ENCODE assay signal across 8 mouse cellular contexts in the genomic region with DNA sequence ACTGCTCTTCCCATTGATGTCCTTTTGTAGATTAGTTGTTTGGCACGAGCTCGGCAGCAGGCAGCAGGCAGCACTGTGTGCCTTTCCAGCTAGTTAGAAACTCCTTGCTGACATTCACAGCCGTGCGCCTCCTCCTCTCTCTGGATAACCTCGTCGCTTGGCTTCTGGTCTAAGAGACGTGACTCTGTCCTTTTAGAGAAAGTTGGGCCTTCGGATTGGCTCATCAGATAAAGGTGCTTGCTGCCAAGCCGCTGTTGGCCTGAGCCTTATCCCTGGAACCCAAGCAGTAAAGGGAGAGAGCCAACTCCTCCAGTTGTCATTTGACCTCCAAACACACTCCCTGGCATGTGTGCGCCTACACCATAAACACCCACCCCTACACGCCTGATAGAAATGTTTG.
DNase-seq lines count a peak whose midpoint lies in the region; TF ChIP-seq lines count a peak whose summit lies in the region.

No protein-coding gene starts in this region.

- DNase-seq in kidney, adult 2 months = peak; percentile 56
- no peak for DNase-seq in kidney, adult 9 months
- DNase-seq in adrenal gland, postnatal 25 days = peak; percentile 5
- peak; percentile 85 for DNase-seq in gastrocnemius, postnatal 25 days
- peak; percentile 42 for DNase-seq in lung, postnatal 10 days
- no peak for DNase-seq in Muller cell, postnatal 12 days (ENCODE audit: inconsistent ontology term)
- DNase-seq in thymus, postnatal 36 days = no peak
- no peak for DNase-seq in spleen, postnatal 14 days (ENCODE audit: low spot score in 2 of 2)

- no peak for TF ChIP-seq POLR2A in kidney, adult 2 months (IDR thresholded peaks at IDR 0.05; ENCODE audit: low read depth, low read length)

- no peak overlapping the region for H3K4me3 ChIP-seq in kidney, adult 2 months (ENCODE audit: insufficient read depth, low read depth, low read length)

- no peak overlapping the region for H3K27ac ChIP-seq in kidney, adult 2 months (ENCODE audit: insufficient read depth, low read depth, low read length)

- no peaks in the 10 kb centered on the region for H3K27me3 ChIP-seq in kidney, adult 2 months (replicated peaks; ENCODE audit: control insufficient read depth, insufficient read depth, low read length)

- no peaks in the 10 kb centered on the region for H3K36me3 ChIP-seq in kidney, adult 2 months (ENCODE audit: control insufficient read depth, insufficient read depth, low read length)

- peaks cover 3% of the 10 kb centered on the region; the same call in 1 of the 2 replicates for H3K4me1 ChIP-seq in kidney, adult 2 months (ENCODE audit: control insufficient read depth, insufficient read depth, low read length)

- TF ChIP-seq CTCF in kidney, adult 2 months (conservative IDR thresholded peaks at IDR 0.05; ENCODE audit: insufficient read depth, insufficient read length, low read depth, low read length) = no peak

- WGBS in kidney, adult 2 months = 38% methylated on average over 11 of the region's 11 CpGs

Comparison
In these comparisons a context has a peak if more than half of its experiments do, and no peak if none do; other contexts are left out.
1. DNase-seq: peak in kidney, adult 2 months (single experiment), adrenal gland, postnatal 25 days (single experiment), gastrocnemius, postnatal 25 days (single experiment) and lung, postnatal 10 days (single experiment); none in kidney, adult 9 months (single experiment), Muller cell, postnatal 12 days (single experiment), thymus, postnatal 36 days (0 of 2) and spleen, postnatal 14 days (0 of 2).